Mouse (Mus musculus): Measurements from ENCODE around the gene Shisa5. TPM values are rescaled to one million over a fixed set of nuclear protein-coding genes. Genes with fewer than 3 reads are reported as not detected.

Gene Shisa5
- polyA plus RNA-seq, 1 experiment, result 82.8 TPM

- H3ac ChIP-seq (ENCODE audit: control insufficient read depth, insufficient read length), result no peak overlapping the region
- no peaks in the 10 kb centered on the region for H3K79me2 ChIP-seq (ENCODE audit: control insufficient read depth, insufficient read depth)
- no peaks in the 10 kb centered on the region for H3K36me3 ChIP-seq (ENCODE audit: control insufficient read depth, insufficient read depth)
- H3K27me3 ChIP-seq (ENCODE audit: control insufficient read depth, insufficient read depth, insufficient read length), result no peaks in the 10 kb centered on the region
- H3K4me2 ChIP-seq (ENCODE audit: low read depth), result no peak overlapping the region
- no peak overlapping the region for H3K4me3 ChIP-seq
- no peak for TF ChIP-seq REST (IDR thresholded peaks at IDR 0.05; ENCODE audit: insufficient read depth, insufficient read length)
- no peak for TF ChIP-seq POLR2AphosphoS2 (IDR thresholded peaks at IDR 0.05; ENCODE audit: insufficient read length, low read depth)
- no peak for TF ChIP-seq MAX (IDR thresholded peaks at IDR 0.05; ENCODE audit: low read depth)
- no peak for TF ChIP-seq SRF (IDR thresholded peaks at IDR 0.05; ENCODE audit: control insufficient read depth, insufficient read length, low read depth)
- no peak for TF ChIP-seq TCF12 (IDR thresholded peaks at IDR 0.05; ENCODE audit: insufficient read depth, poor library complexity, severe bottlenecking)
- TF ChIP-seq MYOG (IDR thresholded peaks at IDR 0.05; ENCODE audit: control insufficient read depth in 1 of 3, insufficient read depth in 1 of 3, insufficient read length in 2 of 3, low read depth in 2 of 3), result no peak
- no peak for TF ChIP-seq CEBPB (IDR thresholded peaks at IDR 0.05; ENCODE audit: insufficient read depth, poor library complexity, severe bottlenecking)
- TF ChIP-seq USF1 (IDR thresholded peaks at IDR 0.05; ENCODE audit: low read depth), result no peak
- no peak for TF ChIP-seq MYOD1 (IDR thresholded peaks at IDR 0.05; ENCODE audit: control insufficient read depth in 1 of 3, insufficient read length in 2 of 3, low read depth in 2 of 3)
- no peak for TF ChIP-seq POLR2A (IDR thresholded peaks at IDR 0.05; ENCODE audit: insufficient read length, low read depth)
These were observed 12.7 kb downstream of the Shisa5 start for GRCm38 (mm10) chr9:109051011-109051501.

GRCm38 (mm10) chr9:109051651-109052489, 13.5 kb downstream of the Shisa5 start:
- Histone ChIP-seq H3K4me2 (ENCODE audit: low read depth) (no peak overlapping the region), H3K79me2 (ENCODE audit: control insufficient read depth, insufficient read depth) (no peaks in the 10 kb centered on the region), H3K36me3 (ENCODE audit: control insufficient read depth, insufficient read depth) (no peaks in the 10 kb centered on the region), H3ac (ENCODE audit: control insufficient read depth, insufficient read length) (no peak overlapping the region), H3K4me3 (no peak overlapping the region), H3K27me3 (ENCODE audit: control insufficient read depth, insufficient read depth, insufficient read length) (no peaks in the 10 kb centered on the region)
- TF ChIP-seq MYOD1 (IDR thresholded peaks at IDR 0.05; ENCODE audit: control insufficient read depth in 1 of 3, insufficient read length in 2 of 3, low read depth in 2 of 3) (no peak), CEBPB (IDR thresholded peaks at IDR 0.05; ENCODE audit: insufficient read depth, poor library complexity, severe bottlenecking) (no peak), POLR2AphosphoS2 (IDR thresholded peaks at IDR 0.05; ENCODE audit: insufficient read length, low read depth) (no peak), USF1 (IDR thresholded peaks at IDR 0.05; ENCODE audit: low read depth) (no peak), MAX (IDR thresholded peaks at IDR 0.05; ENCODE audit: low read depth) (no peak), E2F4 (IDR thresholded peaks at IDR 0.05; ENCODE audit: insufficient read depth) (no peak), SRF (IDR thresholded peaks at IDR 0.05; ENCODE audit: control insufficient read depth, insufficient read length, low read depth) (no peak), MYOG (IDR thresholded peaks at IDR 0.05; ENCODE audit: control insufficient read depth in 1 of 3, insufficient read depth in 1 of 3, insufficient read length in 2 of 3, low read depth in 2 of 3) (no peak), TCF12 (IDR thresholded peaks at IDR 0.05; ENCODE audit: insufficient read depth, poor library complexity, severe bottlenecking) (no peak), POLR2A (IDR thresholded peaks at IDR 0.05; ENCODE audit: insufficient read length, low read depth) (no peak), REST (IDR thresholded peaks at IDR 0.05; ENCODE audit: insufficient read depth, insufficient read length) (no peak), TCF3 (IDR thresholded peaks at IDR 0.05; ENCODE audit: insufficient read length, low read depth) (no peak)

- Histone ChIP-seq H3K79me2 (ENCODE audit: control insufficient read depth, insufficient read depth) (no peaks in the 10 kb centered on the region), H3K4me3 (no peak overlapping the region), H3K27me3 (ENCODE audit: control insufficient read depth, insufficient read depth, insufficient read length) (no peaks in the 10 kb centered on the region), H3K4me2 (ENCODE audit: low read depth) (no peak overlapping the region), H3K36me3 (ENCODE audit: control insufficient read depth, insufficient read depth) (no peaks in the 10 kb centered on the region), H3ac (ENCODE audit: control insufficient read depth, insufficient read length) (no peak overlapping the region)
- TF ChIP-seq MAX (IDR thresholded peaks at IDR 0.05; ENCODE audit: low read depth) (no peak), USF1 (IDR thresholded peaks at IDR 0.05; ENCODE audit: low read depth) (no peak), E2F4 (IDR thresholded peaks at IDR 0.05; ENCODE audit: insufficient read depth) (no peak), MYOG (IDR thresholded peaks at IDR 0.05; ENCODE audit: control insufficient read depth in 1 of 3, insufficient read depth in 1 of 3, insufficient read length in 2 of 3, low read depth in 2 of 3) (no peak), POLR2A (IDR thresholded peaks at IDR 0.05; ENCODE audit: insufficient read length, low read depth) (no peak), CEBPB (IDR thresholded peaks at IDR 0.05; ENCODE audit: insufficient read depth, poor library complexity, severe bottlenecking) (no peak), POLR2AphosphoS2 (IDR thresholded peaks at IDR 0.05; ENCODE audit: insufficient read length, low read depth) (no peak), REST (IDR thresholded peaks at IDR 0.05; ENCODE audit: insufficient read depth, insufficient read length) (no peak), TCF12 (IDR thresholded peaks at IDR 0.05; ENCODE audit: insufficient read depth, poor library complexity, severe bottlenecking) (no peak), SRF (IDR thresholded peaks at IDR 0.05; ENCODE audit: control insufficient read depth, insufficient read length, low read depth) (no peak), TCF3 (IDR thresholded peaks at IDR 0.05; ENCODE audit: insufficient read length, low read depth) (no peak), MYOD1 (IDR thresholded peaks at IDR 0.05; ENCODE audit: control insufficient read depth in 1 of 3, insufficient read length in 2 of 3, low read depth in 2 of 3) (no peak)
These were observed 14.3 kb downstream of the Shisa5 start for GRCm38 (mm10) chr9:109052490-109053260.

GRCm38 (mm10) chr9:109053366-109053765, 15.0 kb downstream of the Shisa5 start:
- Histone ChIP-seq H3K79me2 (ENCODE audit: control insufficient read depth, insufficient read depth) (no peaks in the 10 kb centered on the region), H3ac (ENCODE audit: control insufficient read depth, insufficient read length) (no peak overlapping the region), H3K4me3 (no peak overlapping the region), H3K36me3 (ENCODE audit: control insufficient read depth, insufficient read depth) (no peaks in the 10 kb centered on the region), H3K4me2 (ENCODE audit: low read depth) (no peak overlapping the region), H3K27me3 (ENCODE audit: control insufficient read depth, insufficient read depth, insufficient read length) (no peaks in the 10 kb centered on the region)
- TF ChIP-seq USF1 (IDR thresholded peaks at IDR 0.05; ENCODE audit: low read depth) (no peak), POLR2A (IDR thresholded peaks at IDR 0.05; ENCODE audit: insufficient read length, low read depth) (no peak), REST (IDR thresholded peaks at IDR 0.05; ENCODE audit: insufficient read depth, insufficient read length) (no peak), POLR2AphosphoS2 (IDR thresholded peaks at IDR 0.05; ENCODE audit: insufficient read length, low read depth) (no peak)
